Mouse (Mus musculus): ENCODE measurements at regions not wholly inside any gene's neighbourhood (a gene's known extent, or its start where the extent isn't known, plus 50 kb on each side); places are given as distances from the start of the nearest gene placed in this dataset.
"Not testable (repeated sequence)": the region's sequence is repeated elsewhere in the genome, so short reads cannot be mapped to it uniquely, and the experiment has no call there.

DNA sequence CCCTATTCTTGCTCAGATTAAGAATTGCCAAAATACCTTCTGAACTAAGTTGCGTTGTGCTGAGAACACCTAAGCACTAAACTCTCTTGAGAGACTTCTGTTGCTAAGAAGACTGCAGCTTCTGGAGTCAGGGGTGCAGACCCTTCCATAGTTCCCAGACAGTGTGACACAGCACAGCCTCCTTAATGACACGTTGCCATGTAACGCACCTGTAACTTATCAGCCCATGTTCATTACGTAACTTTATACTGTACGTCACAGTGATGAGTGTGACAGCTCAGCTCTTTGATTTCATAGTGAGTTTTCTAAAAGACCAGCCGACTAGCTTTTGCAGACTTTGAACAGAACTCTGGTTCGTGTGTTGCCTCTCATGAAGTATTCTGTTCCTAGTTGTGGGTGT is 257.8 kb downstream of the AI429214 start:
- not testable (repeated sequence) for H3K9me3 ChIP-seq; H3K36me3 ChIP-seq; H3K4me1 ChIP-seq; ATAC-seq (ENCODE audit: insufficient number of reproducible peaks, insufficient read depth, low FRiP score, low TSS enrichment, low read depth); H3K9ac ChIP-seq; H3K4me3 ChIP-seq; H3K27ac ChIP-seq; H3K27me3 ChIP-seq; H3K4me2 ChIP-seq
- 45% methylated on average over 7 of the region's 7 CpGs for WGBS

DNA sequence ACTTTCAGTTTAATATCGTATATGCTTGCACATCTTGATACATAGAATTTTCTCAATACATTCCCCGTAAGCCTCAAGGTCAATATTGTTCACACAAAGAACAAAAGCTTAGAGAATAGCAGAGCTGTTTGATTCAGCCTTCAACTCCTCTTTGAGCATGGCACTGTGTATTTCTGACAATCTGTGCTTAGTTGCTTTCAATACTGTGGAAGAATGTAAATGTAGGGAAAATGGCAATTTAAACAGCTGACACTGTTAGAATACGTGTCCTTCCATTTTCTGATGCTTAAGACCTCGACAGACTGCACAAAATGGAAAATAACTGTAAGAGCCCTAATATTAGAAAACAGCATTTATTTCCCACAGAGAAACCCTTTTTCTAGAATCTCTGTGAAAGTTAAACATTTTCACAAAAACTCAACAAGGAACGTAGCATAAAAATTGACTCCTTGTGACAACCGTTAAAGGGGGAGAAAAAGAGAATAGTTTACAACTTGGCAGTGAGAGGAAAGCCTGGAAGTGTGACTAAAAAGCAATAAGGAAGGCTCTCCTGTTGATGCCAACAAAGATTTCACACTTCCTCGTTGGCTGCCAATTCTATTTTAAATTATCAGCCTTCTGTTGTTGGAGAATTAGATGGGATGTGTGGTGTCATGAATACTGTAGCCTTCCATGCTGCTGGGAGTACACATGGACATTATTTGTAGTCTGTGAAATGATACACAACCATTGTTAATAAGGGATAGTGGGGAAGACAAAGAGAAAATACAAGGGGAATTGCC is 297.9 kb downstream of the AI429214 start:
- no peaks in the 10 kb centered on the region for H3K4me1 ChIP-seq
- H3K9me3 ChIP-seq: no peaks in the 10 kb centered on the region
- H3K36me3 ChIP-seq: no peaks in the 10 kb centered on the region
- no peak overlapping the region for H3K4me3 ChIP-seq
- H3K4me2 ChIP-seq: no peak overlapping the region
- ATAC-seq (ENCODE audit: insufficient number of reproducible peaks, insufficient read depth, low FRiP score, low TSS enrichment, low read depth): no peak
- no peak overlapping the region for H3K27ac ChIP-seq
- H3K27me3 ChIP-seq: no peaks in the 10 kb centered on the region
- H3K9ac ChIP-seq: no peak overlapping the region
- WGBS: 73% methylated on average over 7 of the region's 7 CpGs
